Mouse (Mus musculus) thymus, adult 18-20 months (tissue): ENCODE results near the gene Aldh3b2.
"Not testable (repeated sequence)": the region's sequence is repeated elsewhere in the genome, so short reads cannot be mapped to it uniquely, and the experiment has no call there.

Experiments used
- DNase-seq, 2 experiments: peaks; one replicate each; pipeline ENCODE4 v3.0.0; 2022; ENCODE audit warnings: mixed read lengths in 2 of 2

The Aldh3b2 gene

DNA sequence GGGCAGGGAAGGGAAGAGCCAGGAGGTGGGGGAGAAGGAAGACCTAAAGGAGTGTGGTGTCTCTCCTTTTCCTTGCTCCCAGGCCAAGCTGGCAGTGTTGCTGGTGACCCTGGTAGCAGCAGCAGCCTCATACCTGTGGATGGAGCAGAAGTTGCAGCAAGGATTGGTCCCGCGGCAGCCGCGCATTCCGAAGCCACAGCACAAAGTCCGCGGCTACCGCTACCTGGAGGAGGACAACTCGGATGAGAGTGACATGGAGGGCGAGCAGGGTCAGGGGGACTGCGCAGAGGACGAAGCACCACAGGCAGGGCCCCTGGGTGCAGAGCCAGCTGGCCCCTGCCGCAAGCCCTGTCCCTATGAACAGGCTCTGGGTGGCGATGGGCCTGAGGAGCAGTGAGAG is 23.6 kb upstream of the Aldh3b2 start:
- no peak for DNase-seq

DNA sequence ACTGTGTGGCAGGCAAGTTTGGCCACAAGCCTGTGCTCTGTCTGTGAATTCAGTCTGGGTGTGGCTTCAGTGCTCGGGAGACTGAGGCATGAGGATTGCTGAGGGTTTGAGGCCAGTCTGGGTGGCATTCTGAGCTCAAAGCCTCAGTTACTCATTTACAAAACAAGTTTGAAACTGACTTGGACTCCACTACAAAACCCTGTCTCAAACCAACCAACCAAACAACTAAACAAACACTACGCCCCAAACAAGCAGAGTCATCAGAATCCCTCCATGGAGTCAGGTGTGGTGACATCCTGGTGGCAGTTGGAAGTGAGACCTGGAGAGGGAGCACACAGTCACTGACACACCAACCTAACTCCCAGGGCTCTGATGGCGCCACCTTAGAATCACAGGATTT is 21.8 kb upstream of the Aldh3b2 start:
- DNase-seq: no peak

DNA sequence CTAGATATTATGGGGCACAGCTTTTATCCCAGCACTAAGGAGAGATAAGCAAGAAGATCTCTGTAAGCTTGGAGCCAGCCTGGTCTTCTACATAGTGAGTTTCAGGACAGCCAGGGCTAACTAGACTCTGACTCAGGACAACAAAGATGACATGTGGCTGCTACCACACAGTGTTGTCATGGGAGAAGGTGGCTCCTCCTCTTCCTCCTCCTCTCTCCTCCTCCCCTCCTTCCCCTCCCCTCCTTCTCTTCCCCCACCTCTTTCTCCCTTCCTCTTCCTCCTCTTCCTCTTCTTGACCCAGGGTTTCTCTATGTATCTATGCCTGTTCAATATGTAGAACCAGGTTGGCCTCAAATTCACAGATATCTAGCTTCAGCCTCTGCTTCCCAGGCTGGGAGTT is 20.7 kb upstream of the Aldh3b2 start:
- DNase-seq: no peak

DNA sequence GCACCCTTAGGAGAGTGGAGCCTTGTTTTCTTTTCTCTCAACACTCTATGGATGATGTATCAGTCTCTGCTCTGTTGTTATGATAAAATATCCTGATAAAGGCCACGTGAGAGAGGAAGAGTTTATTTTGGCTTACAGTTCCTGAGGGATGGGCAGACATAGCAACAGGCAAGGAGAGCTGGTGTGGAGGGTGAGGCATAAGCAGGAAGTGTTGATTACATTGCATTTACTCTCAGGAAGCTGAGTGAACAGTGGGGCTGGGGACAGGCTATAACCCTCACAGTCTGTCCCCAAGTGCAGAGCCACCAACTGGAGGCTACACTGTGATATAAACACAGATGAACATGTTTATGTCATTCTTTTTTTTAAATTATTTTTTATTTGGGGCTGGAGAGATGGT is 20.0 kb upstream of the Aldh3b2 start:
- DNase-seq: no peak

DNA sequence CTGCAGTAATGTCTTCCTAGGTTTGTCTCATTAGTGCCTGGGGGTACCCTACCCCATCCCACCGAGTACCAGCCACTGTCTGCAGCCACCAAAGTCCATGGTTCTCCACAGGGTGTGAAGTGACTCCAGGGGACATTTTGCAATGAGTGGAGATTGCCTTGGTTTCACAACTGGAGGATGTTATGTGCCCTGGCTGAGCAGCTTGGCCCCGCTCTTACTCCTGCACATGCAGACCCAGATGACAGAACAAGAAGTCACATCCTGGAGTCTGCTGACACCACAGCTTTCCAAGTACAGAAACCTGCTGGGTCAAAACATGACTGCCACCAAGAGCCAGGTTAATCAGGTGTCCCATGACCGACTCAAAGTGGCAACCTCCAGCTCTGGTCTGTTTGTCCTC is 17.1 kb upstream of the Aldh3b2 start:
- DNase-seq: no peak

DNA sequence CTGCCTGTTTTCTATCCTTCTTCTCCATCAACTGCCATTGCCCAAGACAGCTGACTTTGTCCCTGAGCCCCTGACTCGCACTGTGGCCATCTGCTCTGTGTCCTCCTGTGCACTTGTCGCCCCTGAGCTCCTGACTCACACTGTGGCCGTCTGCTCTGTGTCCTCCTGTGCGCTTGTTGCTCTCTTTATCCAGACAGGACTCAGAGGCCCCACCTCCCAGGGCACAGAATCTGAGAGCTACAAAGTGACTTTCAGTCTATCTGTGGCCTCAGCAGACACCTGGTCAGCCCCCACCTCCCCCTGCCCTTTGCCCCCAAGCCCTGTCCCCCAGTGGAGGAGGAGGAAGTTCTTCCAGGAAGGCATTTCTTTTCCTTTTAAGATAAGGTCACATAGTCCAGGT is 16.3 kb upstream of the Aldh3b2 start:
- no peak for DNase-seq

DNA sequence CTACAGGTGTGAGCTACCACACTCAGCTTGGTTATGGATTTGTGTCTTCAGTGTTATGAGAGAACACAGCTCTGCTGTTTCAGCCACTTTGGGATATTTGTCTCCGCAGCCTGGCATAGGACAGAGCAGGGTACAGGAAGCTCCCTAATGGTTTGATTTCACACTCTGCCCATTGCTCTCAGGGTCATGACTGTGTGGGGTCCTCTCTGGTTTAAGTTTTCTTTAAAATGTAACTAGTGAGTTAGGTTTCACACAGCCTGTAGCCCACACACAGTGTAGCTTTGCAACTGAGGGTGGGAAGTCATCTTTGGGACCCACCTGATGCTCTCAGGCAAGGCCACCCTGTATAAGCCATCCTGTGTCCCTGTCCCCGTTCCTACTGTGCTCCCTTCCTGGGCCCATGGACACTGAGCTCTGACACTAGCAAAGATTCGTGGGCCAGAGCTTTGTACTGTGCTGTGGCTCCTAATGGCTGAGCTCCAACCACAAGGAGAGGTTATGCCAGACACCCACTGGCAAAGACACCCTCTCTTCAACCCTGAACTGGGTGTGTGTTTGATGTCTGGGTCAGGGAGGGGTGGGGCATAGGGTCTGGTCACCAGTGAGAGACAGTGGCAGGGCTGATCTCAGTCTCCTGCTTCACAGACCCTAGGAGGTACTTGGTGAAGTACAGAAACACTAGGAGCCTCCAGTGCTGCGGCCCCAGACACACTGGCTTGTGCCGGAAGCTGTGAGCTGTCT is 14.7 kb upstream of the Aldh3b2 start:
- DNase-seq: not testable (repeated sequence)

DNA sequence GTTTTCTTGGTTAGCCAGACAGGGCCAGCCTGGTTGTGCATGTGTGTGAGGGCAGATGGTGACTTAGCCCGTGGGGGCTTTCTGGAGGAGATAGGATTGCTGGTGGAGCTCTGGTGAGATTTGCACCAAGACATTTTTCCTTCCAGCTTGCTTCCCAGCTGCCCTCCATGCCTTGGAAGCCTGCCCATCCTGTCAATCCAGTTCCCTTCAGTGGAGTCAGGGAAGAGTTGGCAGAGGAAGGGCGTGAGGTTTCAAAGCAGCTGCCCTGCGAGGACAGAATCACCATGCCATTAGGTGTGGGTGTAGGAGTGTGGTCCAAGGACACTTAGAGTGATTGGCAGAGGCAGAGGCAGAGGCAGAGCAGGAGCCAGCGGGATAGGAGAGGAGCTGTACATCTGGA is 13.7 kb upstream of the Aldh3b2 start, which contains the start of gene Aldh3b3:
Gene Aldh3b3, plus strand, starts transcription at position 176 of the 400 bp plus-strand sequence.
- DNase-seq: no peak

DNA sequence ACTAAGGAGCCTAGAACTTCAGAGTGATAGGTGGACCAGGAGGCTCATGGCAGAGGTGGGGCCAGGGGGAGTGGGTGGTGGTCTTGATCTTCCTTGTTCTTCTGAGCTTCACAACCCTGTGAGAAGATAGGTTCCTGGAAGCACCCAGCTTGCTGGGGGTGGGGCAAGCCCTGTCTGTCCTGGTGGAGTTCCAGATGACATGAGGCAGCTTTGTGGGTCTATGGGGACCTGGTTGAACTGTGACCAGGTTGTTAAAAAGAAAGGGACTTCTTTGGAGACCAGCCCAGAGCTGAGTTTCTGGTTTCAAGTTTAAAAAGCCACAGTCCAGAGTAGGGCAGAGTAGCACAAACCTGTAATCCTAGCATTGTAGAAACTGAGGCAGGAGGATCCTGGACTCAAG is 13.1 kb upstream of the Aldh3b2 start:
- no peak for DNase-seq

DNA sequence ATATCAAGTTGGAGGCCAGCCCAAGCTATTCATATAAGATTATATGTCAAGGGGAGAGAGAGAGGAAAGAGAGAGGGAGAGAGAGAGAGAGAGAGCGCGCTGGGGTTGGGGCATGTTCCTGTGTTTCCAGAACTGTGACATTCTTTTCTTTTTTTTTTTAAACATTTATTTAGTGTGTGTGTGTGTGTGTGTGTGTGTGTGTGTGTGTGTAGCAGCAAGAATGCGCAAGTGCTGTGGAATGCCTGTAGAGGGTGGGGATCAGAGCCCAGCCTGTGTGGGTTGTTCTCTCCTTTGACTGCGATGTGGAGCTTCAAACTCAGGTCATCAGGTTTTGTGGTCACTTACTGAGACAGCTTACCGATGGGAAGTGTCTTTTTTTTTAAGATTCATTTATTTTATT is 11.9 kb upstream of the Aldh3b2 start:
- no peak for DNase-seq

DNA sequence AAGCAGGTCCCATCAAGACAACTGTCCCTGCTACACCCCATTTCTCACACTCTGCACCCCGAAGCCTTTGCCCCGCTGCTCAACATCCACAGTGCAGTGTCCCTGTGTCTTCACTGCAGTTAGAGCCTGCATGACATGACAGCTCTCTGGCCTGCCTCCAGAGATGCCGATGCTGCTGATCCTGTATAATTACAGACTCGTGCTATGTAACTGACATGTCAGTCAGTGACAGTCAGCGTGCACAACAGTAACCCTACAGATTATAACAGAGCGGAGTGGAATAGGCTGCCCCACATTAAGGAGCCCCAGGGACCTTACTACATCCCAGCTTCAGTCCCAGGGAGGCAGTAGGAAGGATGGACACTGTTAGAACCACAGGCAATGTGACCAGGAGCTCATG is 10.3 kb upstream of the Aldh3b2 start:
- not testable (repeated sequence) for DNase-seq

DNA sequence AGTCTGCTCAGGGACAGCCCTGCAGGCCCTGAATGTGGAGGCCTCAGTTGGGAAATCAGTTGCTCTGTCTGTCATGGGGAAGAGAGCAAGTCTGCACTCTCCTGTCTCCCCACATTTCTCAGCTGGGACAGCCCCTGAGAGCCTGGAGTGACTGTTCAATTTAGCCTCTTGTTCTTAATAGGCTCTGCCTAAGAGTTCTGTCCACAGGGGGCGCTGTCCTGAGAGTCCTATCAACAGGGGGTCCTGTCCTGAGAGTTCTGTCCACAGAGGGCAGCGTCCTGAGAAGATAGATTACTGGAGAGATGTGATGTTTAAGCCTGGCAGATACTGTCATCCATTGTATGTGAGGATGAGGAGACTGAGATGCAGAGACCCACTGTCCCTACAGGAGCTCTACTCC is 9.7 kb upstream of the Aldh3b2 start:
- no peak for DNase-seq

DNA sequence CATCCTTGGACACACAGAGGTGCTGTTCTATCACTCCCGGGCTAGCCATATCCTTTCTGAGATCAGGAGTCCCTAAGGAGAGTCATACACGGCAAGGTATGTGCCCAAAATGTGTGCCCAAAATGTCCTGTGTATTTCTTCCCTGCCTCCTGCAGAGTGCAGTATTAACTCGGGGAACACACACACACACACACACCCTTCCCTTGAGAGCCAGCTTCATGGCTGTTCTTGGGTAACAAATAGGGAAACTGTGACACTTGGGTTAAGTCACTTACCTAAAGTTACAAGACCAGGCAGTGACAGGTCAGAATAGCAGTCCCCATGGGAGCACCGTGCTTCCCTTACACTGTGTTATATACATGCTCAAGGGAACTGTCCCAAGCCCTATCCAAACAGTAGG is 8.1 kb upstream of the Aldh3b2 start:
- no peak for DNase-seq

DNA sequence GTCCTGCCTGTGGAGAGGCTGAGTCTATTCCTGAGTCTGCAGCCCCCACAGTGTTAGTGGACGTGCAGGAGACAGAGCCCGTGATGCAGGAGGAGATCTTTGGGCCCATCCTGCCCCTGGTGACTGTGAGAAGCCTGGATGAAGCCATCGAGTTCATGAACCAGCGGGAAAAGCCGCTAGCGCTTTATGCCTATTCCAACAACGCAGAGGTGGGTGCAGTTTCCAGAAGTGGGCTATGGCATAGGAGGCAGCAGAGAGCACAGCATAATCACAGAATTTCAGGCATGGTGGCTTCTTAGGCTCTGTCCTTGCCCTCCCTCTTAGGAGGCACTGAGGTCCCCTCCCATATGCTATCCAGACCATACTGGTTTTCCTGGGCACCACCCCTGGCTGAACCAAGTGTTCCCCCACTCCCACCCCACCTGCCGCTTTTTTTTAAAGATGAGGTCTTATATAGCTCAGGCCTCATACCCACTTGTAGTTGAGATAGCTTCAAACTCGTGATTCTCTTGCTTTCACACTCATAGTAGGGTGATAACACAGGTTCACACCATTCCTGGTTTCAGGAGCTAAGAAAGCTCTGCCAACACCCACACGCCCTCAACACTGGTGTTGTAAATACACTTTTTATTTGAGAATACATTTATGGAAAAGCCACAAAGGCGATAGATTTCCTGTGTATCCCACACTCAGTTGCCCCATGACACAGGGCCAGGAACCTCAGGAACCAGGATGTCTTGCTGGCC is 5.6 kb upstream of the Aldh3b2 start:
- no peak for DNase-seq

DNA sequence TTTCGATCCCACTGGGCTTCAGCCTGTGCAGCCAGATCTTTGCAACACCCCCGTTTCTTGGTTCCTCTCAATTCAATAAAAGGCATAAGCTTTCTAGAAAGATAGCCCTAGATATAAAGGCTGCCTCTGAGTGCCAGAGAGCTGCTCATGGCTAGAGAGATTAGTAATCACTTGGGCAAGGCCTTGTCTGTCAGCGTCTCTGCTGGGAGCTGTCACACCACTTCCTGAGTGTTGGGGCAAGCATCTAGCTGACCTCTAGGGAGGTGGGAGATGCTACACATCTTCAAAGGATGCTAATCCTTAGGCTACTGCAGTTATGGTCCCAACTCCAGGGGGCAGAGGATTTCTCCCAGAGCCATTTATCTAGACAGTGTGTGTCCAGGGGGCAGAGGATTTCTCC is 4.9 kb upstream of the Aldh3b2 start:
- no peak for DNase-seq

DNA sequence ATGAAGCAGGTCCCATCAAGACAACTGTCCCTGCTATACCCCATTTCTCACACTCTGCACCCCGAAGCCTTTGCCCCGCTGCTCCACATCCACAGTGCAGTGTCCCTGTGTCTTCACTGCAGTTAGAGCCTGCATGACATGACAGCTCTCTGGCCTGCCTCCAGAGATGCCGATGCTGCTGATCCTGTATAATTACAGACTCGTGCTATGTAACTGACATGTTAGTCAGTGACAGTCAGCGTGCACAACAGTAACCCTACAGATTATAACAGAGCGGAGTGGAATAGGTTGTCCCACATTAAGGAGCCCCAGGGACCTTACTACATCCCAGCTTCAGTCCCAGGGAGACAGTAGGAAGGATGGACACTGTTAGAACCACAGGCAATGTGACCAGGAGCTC is 2.5 kb downstream of the Aldh3b2 start:
- DNase-seq: not testable (repeated sequence)

DNA sequence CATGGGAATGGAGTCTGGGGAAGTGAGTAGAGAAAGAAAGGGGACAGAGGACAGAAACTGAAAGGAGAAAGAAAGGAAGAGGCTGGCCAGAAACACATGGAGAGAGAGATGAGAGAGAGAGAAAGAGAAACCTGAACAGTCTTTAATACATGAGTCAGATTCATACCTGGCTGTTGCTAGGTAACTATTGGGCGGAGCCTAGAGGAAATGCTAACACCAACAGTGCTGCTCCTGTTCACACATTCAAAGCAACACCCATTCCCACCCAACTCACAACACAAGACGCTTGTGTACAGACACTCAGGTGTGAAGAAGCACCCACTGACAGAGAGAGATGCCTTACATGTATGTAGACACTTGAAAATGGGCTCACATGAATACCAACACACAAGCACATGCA is 3.7 kb downstream of the Aldh3b2 start:
- no peak for DNase-seq

DNA sequence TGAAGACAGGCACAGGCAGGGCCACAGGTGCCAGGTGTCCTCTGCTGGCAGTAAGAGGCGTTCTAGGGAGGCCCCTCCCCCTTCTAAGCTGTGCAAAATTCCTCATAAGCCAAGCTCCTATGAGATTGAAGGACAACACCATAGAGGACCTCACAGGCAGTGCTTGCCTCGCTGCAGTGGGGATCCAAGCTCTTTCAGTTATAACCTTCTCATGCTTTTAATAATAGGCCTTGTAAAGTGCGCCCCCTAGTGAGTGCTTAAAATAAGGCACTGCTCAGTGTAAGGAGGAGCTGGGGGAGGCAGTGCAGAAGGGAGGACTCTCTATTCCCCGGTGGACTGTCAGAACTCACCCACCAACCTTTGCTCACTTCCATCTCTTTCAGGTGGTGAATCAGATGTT is 8.2 kb downstream of the Aldh3b2 start:
- peak in 1 of 2 experiments; percentile 52 for DNase-seq

DNA sequence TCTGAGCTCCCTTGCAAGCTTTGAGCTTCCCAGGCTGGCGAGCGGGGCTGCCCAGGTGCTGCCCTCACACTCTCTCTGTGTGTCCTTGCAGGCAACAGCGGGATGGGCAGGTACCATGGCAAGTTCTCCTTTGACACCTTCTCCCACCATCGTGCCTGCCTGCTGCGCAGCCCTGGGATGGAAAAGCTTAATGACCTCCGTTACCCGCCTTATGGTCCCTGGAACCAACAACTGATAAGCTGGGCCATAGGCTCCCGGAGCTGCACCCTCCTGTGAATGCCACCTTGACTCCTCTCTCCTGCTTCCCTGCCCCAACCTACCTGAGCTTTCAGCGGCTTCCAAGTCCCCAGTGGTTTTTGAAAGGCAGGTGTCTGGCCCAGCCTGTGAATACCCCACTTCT is 8.8 kb downstream of the Aldh3b2 start:
- no peak for DNase-seq

DNA sequence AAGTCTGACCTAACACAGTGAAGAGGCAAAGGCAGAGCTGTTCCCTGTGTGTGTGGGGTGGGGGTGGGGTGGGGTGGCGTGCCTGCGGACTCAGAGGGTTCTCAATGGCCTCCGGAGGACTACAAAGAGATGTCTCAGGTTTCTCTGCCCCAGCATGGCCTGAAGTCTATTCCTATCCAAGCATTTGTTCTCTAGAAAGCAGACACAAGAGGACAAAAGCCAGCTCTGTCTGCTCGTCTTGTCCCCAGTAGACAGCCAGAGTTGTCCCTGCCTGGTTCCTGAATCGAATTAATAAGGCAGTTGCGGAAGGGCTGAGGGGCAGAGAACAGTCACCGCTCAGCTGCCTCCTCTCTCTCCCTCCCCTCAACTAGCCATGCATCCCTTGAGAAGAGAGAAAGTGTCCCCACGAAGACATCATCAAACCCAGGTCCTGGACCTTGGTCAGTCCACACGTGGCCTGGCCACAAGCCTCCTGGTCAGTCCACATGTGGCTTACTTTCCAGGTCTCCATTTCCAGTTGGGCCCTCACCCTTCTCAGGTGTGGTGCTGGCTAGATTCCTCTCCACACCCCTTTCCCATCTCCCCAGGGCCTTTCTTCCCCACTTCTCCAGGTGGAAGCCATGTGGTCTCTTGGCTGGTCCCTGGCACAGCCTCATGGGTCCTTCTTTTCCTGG is 11.5 kb downstream of the Aldh3b2 start:
- DNase-seq: no peak

DNA sequence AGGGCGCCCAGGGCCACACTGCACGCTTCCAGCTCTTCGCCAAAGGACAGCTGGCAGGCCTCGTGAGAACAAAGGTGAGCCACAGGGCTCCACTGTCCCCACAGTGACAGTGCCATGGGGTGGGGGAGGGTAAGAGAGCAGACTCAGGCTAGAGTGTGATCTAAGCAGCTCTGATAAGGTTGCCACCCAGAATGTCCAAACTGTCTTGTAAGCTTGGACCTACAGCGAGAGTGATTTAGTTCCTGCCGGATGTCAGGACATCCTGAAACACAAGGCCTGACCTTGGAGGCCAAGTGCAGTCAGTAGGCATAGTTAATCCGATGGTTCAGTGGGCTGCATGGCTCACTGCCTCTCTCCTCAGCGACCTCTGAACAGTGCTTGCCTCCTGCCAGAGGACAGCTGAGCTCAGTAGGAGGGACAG is 13.1 kb downstream of the Aldh3b2 start:
- no peak for DNase-seq

DNA sequence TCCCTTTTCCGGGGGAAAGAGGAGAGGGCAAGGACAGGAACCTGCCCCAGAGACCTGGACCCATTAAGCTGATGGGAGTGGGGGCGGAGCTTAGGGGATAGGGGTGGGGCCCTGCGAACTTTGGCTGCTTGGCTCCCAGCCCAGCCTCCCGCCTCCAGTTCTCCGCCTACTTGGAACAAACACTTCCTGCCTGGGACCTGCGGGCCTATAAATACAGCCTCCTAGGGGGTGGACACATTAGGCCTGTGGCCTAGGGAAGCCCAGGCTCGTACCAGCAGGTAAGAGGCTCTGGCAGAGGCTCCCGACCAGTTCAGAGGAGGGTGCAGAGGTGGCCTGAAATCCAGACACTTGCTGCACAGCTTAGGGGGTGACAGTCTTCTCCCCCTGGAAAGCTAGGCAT is 14.2 kb downstream of the Aldh3b2 start, which contains the start of gene Acy3:
Gene Acy3, plus strand, starts transcription at position 237 of the 400 bp plus-strand sequence.
- DNase-seq: no peak

DNA sequence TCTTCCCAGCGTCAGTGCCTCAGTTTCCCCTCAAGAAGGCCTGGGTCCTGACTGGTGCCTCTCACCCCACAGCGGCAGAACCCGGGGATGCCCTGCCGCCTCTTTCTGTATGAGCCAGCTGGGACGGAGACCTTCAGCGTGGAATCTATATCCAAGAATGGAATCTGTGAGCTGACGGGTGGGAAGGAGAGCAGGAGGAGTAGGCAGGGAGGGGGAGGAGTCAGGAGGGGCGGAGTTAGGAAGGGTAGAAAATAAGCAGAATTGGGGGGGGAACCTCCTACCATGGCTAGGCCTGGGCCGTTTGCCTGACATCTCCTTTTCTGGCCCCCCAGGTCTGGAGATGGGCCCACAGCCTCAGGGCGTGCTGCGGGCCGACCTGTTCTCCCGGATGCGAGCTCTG is 15.9 kb downstream of the Aldh3b2 start:
- DNase-seq: no peak

DNA sequence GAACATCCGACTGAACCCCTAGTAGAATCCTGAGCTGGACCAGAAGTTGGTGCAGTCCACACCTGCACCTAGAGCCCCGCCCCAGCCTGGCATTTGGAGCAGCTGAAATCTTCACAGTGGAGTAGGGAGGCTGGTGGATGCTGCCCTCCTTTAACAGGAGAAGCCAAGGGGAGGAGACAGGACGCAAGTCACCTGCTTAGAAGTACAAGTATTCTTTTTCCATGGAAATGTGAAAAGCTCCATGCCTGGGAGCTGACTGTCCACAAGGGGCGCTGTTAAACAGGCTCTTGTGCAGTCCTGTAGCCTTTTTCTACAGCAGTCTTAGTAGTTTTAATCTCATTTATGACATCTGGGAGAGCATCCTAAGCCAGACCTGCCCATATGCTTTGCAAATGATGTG is 16.6 kb downstream of the Aldh3b2 start:
- DNase-seq: no peak
